Mouse (Mus musculus): ENCODE measurements around the gene Ftsj3.
"Not testable (repeated sequence)": the region's sequence is repeated elsewhere in the genome, so short reads cannot be mapped to it uniquely, and the experiment has no call there.

Ftsj3 gene

DNA sequence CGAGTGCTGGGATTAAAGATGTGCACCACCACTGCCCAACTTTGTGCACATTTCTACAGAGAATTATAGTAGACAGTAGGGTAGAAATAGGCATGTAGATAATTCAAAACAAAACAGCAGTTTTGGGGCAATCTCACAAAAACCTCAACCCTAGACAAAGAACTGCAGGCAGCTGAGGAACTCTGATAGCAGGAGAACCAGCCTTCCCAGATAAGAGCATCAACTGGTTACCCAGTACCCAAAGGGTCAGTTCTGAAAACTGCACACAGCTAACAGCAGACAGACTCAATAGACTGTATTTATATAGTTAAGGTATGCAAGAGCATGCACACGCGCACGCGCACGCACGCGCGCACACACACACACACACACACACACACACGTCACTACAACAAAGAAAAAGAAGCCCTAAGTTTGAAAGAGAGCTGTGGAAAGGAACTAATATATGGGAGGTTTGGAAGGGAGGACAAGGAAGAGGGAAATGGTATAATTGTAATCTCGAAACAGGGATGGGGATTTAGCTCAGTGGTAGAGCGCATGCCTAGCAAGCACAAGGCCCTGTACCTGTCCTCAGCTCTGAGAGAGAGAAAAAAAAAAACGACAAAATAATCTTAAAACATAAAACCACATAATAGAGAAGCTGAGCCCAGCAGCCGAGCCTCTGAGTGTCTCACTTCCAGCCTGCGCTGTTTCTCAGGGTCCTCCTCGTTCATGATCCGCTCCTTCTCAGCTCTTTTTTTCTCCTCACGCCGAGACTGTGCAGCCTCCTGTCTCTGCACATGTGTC lies 54.3 kb downstream of the Ftsj3 start:
- DNase-seq (ENCODE audit: low read depth, low spot score), result no peak

DNA sequence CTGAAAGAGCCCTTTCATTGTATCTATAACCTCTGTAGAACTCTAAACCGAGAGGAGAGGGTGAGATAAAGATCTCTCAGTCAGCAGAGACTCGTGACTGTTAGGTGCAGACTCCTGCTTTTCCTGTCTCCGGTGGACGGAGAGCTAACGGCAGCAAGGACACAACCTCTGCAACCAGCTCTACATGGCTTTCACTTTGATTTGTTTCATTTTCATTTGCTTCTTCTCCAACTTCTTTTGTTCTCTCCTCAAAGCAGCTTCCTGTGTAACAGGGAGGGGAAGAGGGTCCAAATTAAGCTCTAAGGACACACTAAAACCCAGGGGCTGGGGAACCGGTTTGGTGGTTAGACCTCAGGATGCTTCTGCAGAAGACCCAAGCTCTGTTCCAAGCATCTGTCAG lies 55.1 kb downstream of the Ftsj3 start:
- no peak for DNase-seq (ENCODE audit: low read depth, low spot score)

GRCm38 (mm10) chr11:106199997-106200396 lies 55.9 kb downstream of the Ftsj3 start:
- DNase-seq (ENCODE audit: low read depth, low spot score), result not testable (repeated sequence)
